Mouse (Mus musculus) heart, embryonic 11.5 days (tissue): ENCODE measurements at regions not wholly inside any gene's neighbourhood (a gene's known extent, or its start where the extent isn't known, plus 50 kb on each side); places are given as distances from the start of the nearest gene placed in this dataset.

Experiments used
- ATAC-seq: fragments of 200-750 bp; cut with Nextera tagmentation; replicated peaks from 2 replicates; pipeline ENCODE4 v1.8.0; 2017; ENCODE audit warnings: moderate library complexity; ENCODE audit not compliant: insufficient number of reproducible peaks, low FRiP score, low TSS enrichment
- H3K27ac ChIP-seq: fragments of 300-500 bp; sonication (generic); 2 replicates; pipeline ENCODE4 v1.5.1; 2014; ENCODE audit warnings: mild to moderate bottlenecking, low read depth, low read length
- H3K27me3 ChIP-seq: fragments of 300-500 bp; sonication (generic); 2 replicates; pipeline ENCODE4 v1.6.1; 2014; ENCODE audit warnings: mild to moderate bottlenecking, low read length, mixed read lengths; ENCODE audit not compliant: control insufficient read depth, insufficient read depth
- H3K36me3 ChIP-seq: fragments of 300-500 bp; sonication (generic); 2 replicates; pipeline ENCODE4 v1.6.1; 2014; ENCODE audit warnings: mild to moderate bottlenecking, low read length, moderate library complexity, mixed read lengths; ENCODE audit not compliant: control insufficient read depth, insufficient read depth
- H3K4me1 ChIP-seq: fragments of 300-500 bp; sonication (generic); 2 replicates; pipeline ENCODE4 v1.6.1; 2014; ENCODE audit warnings: low read length; ENCODE audit not compliant: control insufficient read depth, insufficient read depth
- H3K4me2 ChIP-seq: fragments of 300-500 bp; sonication (generic); 2 replicates; pipeline ENCODE4 v1.6.1; 2014; ENCODE audit warnings: mild to moderate bottlenecking, moderate library complexity
- H3K4me3 ChIP-seq: fragments of 300-500 bp; sonication (generic); 2 replicates; pipeline ENCODE4 v1.5.1; 2014; ENCODE audit warnings: low read depth, low read length
- H3K9ac ChIP-seq: fragments of 300-500 bp; sonication (generic); 2 replicates; pipeline ENCODE4 v1.6.1; 2014; ENCODE audit warnings: mild to moderate bottlenecking, low read depth, low read length, moderate library complexity
- H3K9me3 ChIP-seq: fragments of 300-500 bp; sonication (generic); replicated peaks from 2 replicates; pipeline ENCODE4 v1.6.1; 2016; ENCODE audit warnings: low read length; ENCODE audit not compliant: control insufficient read depth
- WGBS: fragments of 180-500 bp; shearing (Covaris S2); extraction: QIAGEN DNeasy Blood & Tissue Kit; methylation state at CpG from one replicate; pipeline ENCODE4 v1.1.7; 2014; ENCODE audit not compliant: insufficient replicate concordance; 5-methylcytosine and 5-hydroxymethylcytosine counted together

DNA sequence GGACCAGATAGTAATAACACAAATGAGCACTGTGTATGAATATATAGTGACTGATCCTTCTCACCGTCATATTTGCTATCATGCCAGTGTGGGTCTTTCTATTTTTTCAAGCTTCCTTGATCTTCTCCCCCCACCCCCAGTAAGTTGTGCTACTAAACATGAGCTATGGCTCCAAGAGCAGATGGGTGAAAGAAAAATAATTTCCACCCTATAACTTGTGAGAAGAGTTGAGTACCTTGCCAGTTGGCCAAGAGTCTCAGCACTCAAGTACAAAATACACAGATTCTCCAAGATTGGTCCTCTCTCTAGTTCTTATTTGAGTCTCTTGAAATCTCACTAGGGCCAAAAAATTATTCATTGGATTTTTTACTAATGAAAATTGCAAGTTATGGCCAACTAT lies 777.3 kb downstream of the Cypt12 start:
- no peaks in the 10 kb centered on the region for H3K4me1 ChIP-seq
- no peaks in the 10 kb centered on the region for H3K9me3 ChIP-seq
- no peaks in the 10 kb centered on the region for H3K36me3 ChIP-seq
- H3K4me3 ChIP-seq = no peak overlapping the region
- H3K27me3 ChIP-seq = no peaks in the 10 kb centered on the region
- no peak overlapping the region for H3K9ac ChIP-seq
- ATAC-seq = no peak
- no peak overlapping the region for H3K4me2 ChIP-seq
- H3K27ac ChIP-seq = no peak overlapping the region
- WGBS = 93% methylated on average over 1 of the region's 1 CpGs

DNA sequence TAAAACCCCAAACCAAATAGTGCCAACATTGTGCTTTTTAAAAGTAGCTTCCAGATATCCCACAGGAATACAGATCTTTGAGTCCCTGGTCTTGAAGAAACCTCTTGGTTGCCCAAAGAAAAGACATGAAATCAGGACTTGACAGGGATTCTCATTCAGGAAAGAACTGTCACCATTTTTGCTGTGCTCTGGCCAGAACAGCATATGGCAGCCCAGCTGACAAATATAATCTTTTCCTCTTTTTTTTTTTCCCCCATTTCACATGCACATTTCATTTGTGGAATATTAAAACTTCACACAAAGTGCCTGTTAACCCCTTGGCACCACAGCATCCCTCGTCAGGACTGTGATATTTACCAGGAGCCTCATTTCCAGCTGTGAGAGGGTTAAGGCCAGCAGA lies 783.0 kb downstream of the Cypt12 start:
- Histone ChIP-seq H3K4me2 (no peak overlapping the region), H3K9me3 (no peaks in the 10 kb centered on the region), H3K4me3 (no peak overlapping the region), H3K27ac (no peak overlapping the region), H3K9ac (no peak overlapping the region), H3K36me3 (no peaks in the 10 kb centered on the region), H3K4me1 (no peaks in the 10 kb centered on the region), H3K27me3 (no peaks in the 10 kb centered on the region)
- 32% methylated on average over 1 of the region's 1 CpGs for WGBS
- no peak for ATAC-seq

DNA sequence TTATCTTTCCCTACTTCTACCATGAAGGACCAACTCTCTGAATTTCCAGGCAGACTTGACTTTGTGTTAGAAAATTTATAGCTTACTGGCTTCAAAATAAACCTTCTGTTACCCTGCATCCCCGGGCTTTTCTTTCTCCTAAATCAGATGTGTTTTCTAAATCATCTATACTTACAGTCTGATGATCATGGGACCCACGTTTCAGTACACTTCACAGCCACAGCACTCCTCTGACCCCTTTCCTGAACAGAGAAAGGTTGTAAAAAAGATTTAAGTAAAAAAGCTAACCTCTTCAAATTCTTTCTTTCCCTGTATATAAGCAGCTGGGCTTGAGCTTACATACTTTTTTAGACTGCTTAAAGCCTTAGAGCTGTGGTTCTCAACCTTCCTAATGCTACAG lies 783.5 kb downstream of the Cypt12 start:
- H3K4me1 ChIP-seq = no peaks in the 10 kb centered on the region
- H3K36me3 ChIP-seq = no peaks in the 10 kb centered on the region
- 49% methylated on average over 2 of the region's 2 CpGs for WGBS
- H3K9ac ChIP-seq = no peak overlapping the region
- H3K27ac ChIP-seq = no peak overlapping the region
- H3K4me2 ChIP-seq = no peak overlapping the region
- no peaks in the 10 kb centered on the region for H3K27me3 ChIP-seq
- no peak for ATAC-seq
- H3K4me3 ChIP-seq = no peak overlapping the region
- no peaks in the 10 kb centered on the region for H3K9me3 ChIP-seq

DNA sequence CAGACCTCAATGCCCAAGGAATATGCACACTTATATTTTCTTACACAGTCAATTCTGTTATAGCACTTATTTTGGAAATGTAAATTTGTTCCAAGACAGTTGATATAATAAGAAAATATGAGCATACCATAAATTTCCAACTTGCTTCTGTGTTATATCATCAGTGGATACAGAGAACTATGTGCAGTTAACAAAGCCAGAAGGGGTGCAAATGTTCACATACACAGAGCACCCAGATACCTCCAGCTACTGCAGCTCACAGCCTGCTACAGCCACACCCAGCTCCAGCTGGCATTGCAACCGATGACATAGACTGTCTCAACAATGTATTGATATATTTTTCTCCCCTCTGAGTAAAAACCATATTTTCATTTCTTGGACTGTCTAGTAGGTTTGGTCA lies 785.3 kb downstream of the Cypt12 start:
- Histone ChIP-seq H3K27ac (no peak overlapping the region), H3K4me2 (no peak overlapping the region), H3K9me3 (no peaks in the 10 kb centered on the region), H3K9ac (no peak overlapping the region), H3K36me3 (no peaks in the 10 kb centered on the region), H3K27me3 (no peaks in the 10 kb centered on the region), H3K4me1 (no peaks in the 10 kb centered on the region), H3K4me3 (no peak overlapping the region)
- no peak for ATAC-seq
- 68% methylated on average over 1 of the region's 1 CpGs for WGBS

GRCm38 (mm10) chr3:18738946-18739345 lies 790.7 kb downstream of the Cypt12 start:
- no peak overlapping the region for H3K9ac ChIP-seq
- no peak for ATAC-seq
- no peaks in the 10 kb centered on the region for H3K27me3 ChIP-seq

DNA sequence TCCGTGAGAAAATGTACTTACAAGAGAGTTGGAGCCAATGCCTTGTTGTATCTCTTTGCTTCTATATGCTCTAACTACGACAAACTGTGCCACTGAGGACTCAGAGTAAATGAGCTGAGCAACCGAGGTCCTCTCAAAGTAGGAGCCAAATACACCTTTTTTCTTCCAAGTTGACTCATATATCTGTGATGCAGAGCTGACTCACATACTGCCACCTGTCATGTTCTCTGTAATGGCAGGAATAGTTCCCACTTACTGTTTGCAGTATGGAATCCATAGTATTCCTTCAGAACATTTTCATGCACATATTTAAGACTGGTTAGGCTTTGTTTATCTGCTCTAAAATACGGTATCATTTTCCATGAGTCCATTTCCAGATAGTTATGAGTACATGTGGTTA lies 792.1 kb downstream of the Cypt12 start:
- H3K27ac ChIP-seq = no peak overlapping the region
- no peak overlapping the region for H3K9ac ChIP-seq
- no peaks in the 10 kb centered on the region for H3K36me3 ChIP-seq
- no peaks in the 10 kb centered on the region for H3K27me3 ChIP-seq
- H3K4me1 ChIP-seq = no peaks in the 10 kb centered on the region
- WGBS = 72% methylated on average over 4 of the region's 4 CpGs
- H3K9me3 ChIP-seq = no peaks in the 10 kb centered on the region
- no peak overlapping the region for H3K4me2 ChIP-seq
- no peak for ATAC-seq
- no peak overlapping the region for H3K4me3 ChIP-seq

More at GRCm38 (mm10) chr3:18738946-18739345, 790.7 kb downstream of the Cypt12 start:
- Histone ChIP-seq H3K4me1 (no peaks in the 10 kb centered on the region), H3K9me3 (no peaks in the 10 kb centered on the region), H3K36me3 (no peaks in the 10 kb centered on the region), H3K4me3 (no peak overlapping the region), H3K4me2 (no peak overlapping the region), H3K27ac (no peak overlapping the region)

GRCm38 (mm10) chr3:18743474-18743873 lies 795.3 kb downstream of the Cypt12 start:
- Histone ChIP-seq H3K27ac (no peak overlapping the region), H3K36me3 (no peaks in the 10 kb centered on the region), H3K9ac (no peak overlapping the region), H3K27me3 (no peaks in the 10 kb centered on the region), H3K9me3 (no peaks in the 10 kb centered on the region), H3K4me3 (no peak overlapping the region), H3K4me2 (no peak overlapping the region), H3K4me1 (no peaks in the 10 kb centered on the region)
- ATAC-seq = no peak
- WGBS = 81% methylated on average over 2 of the region's 2 CpGs

GRCm38 (mm10) chr3:18744216-18744615 lies 796.0 kb downstream of the Cypt12 start:
- Histone ChIP-seq H3K4me1 (no peaks in the 10 kb centered on the region), H3K4me3 (no peak overlapping the region), H3K4me2 (no peak overlapping the region), H3K36me3 (no peaks in the 10 kb centered on the region), H3K9ac (no peak overlapping the region), H3K27ac (no peak overlapping the region), H3K9me3 (no peaks in the 10 kb centered on the region), H3K27me3 (no peaks in the 10 kb centered on the region)
- WGBS = 77% methylated on average over 3 of the region's 3 CpGs
- no peak for ATAC-seq

GRCm38 (mm10) chr3:18746206-18746605 lies 798.0 kb downstream of the Cypt12 start:
- H3K4me1 ChIP-seq = no peaks in the 10 kb centered on the region
- no peak overlapping the region for H3K4me2 ChIP-seq

More at GRCm38 (mm10) chr3:18746206-18746605, 798.0 kb downstream of the Cypt12 start:
- Histone ChIP-seq H3K27ac (no peak overlapping the region), H3K36me3 (no peaks in the 10 kb centered on the region), H3K4me3 (no peak overlapping the region), H3K9ac (no peak overlapping the region), H3K27me3 (no peaks in the 10 kb centered on the region), H3K9me3 (no peaks in the 10 kb centered on the region)
- ATAC-seq = no peak
